Mouse (Mus musculus) inflammation-experienced regulatory T-cells, adult 6 months (primary cell): ENCODE data around the gene Samd8. TPM values are rescaled to one million over a fixed set of nuclear protein-coding genes. Genes with fewer than 3 reads are reported as not detected.

Experiments used
- ATAC-seq: one replicate; pipeline ENCODE4 v1.8.0; 2017
- polyA plus RNA-seq, 3 experiments: library from polyadenylated mRNA; unstranded; fragments of 100-300 nt; shearing (Covaris generic); gene quantifications; one replicate each; pipeline ENCODE4 v1.2.1; 2017

Samd8 gene
- polyA plus RNA-seq, result 1 to 10 TPM; 2.6 to 4.4 (median 3.7) TPM

GRCm38 (mm10) chr14:21750008-21750880 is at the start of gene Samd8:
Samd8 (plus strand) TSS chr14:21750531.
- ATAC-seq, result peak; percentile 80

- ATAC-seq, result no peak
Measured at GRCm38 (mm10) chr14:21702691-21703090, 47.6 kb upstream of the Samd8 start.

- ATAC-seq, result no peak
Measured at GRCm38 (mm10) chr14:21703255-21703654, 47.1 kb upstream of the Samd8 start.

DNA sequence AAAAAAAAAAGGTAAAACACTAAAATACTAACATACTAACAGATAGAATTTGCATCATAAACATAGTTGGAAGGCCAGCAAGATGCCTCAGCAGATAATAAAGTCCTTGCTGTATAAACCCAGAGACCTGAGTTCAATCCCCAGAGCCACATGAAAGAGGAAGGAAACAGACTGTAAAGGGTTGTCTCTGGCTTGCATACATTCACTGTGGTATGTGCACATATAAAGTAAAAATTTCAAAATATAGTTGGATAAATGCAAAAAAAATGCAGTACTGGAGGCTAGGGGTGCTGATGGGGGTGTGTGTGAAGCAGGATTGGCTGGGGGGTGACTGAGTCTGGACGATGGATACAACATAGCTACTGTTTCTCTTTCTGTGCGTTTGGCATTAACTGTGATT is 44.9 kb upstream of the Samd8 start:
- no peak for ATAC-seq

GRCm38 (mm10) chr14:21706759-21707571 is 43.4 kb upstream of the Samd8 start:
- ATAC-seq, result no peak

GRCm38 (mm10) chr14:21709545-21709944 is 40.8 kb upstream of the Samd8 start:
- no peak for ATAC-seq

GRCm38 (mm10) chr14:21711231-21711630 is 39.1 kb upstream of the Samd8 start:
- no peak for ATAC-seq

DNA sequence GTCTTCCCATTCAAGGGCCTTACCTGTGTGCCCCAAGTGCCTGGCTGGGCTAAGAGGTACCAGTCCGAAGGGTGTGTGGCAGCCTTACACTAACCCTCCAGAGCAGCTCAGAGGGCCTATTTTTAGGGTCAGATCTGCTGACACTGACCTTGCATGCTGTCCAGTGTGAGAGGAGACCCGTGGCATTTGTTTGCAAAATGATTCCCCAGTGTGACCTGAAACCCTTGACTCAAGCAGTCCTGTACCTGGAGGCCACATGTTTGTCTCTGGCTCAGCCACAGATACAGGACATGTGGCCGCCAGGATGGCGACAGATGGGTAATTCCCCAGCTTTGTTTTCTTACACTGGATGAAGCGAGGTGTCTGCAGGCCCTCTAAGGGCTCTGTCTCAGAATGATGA is 35.8 kb upstream of the Samd8 start, which contains the start of gene Dupd1:
TSS of gene Dupd1 (minus strand) at position 91 of the 400 bp plus-strand sequence.
- no peak for ATAC-seq

DNA sequence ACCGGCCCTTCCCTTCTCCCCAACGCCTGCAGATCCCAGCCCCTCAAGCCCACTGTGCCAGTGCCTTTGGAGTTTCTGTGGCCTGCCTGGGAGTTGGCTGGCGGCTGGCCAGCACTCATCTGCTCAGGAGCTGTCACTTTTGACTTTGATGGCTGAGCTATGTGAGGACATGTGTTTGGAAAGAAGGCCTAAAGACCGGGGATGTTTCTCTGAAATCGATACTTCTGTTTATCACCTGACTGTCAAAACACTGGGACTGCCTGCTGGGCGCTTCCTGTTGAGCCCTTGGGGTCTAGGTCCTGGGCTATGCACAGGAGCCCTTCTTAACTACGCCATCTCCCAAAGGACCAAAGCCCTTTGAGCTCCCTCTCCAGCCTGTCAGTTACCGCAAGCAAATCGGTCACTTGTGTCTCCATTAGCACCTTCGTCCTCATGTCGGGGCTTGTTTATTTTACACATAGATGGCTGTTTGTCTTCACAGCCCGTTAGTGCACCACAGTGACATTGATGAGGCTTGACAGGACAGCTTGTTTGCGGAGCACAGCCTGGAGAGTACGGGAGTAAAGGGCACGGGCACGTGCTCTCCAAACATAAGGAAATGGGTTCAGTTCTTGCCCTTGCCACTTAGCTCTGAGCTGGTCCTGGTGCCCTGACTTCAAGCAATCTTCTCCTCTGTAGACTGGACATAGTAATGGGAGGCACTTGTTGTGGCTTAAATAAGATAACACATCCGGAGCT is 30.5 kb upstream of the Samd8 start:
- ATAC-seq, result no peak

DNA sequence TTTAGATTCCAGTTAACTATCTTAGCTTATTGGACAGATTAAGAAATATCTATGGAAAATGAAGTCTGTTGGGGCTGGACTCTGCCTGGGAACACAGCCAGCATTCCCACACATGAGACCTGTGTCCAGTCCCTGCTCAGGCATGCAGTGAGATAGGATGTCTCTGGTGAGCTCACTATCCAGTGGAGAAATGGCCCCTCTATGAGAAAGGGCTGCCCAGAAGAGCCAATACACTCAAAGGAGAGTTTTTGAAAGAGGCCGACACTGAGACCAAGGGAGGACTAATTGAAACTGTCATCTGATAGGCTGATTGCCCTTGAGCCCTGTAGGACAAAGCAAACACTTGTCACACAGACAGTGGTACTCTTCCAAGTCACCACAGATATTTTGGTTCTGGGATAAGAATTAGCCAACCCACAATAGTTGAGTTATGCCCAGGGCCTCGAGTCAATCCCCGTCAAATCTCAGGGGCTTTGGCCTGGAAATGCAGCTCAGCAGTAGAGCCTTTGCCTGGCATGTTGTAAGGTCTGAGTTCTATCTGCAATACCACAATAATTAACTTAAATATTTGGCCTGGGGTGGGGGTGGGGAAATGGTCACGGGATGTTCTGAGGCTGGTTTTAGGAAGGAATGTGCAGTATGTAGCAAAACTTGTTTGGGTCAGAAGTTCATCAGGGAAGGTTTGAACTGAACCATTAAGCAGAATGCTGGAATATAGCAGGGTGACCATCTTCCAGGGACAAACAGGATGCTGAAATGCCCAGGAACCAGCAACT is 29.7 kb upstream of the Samd8 start:
- no peak for ATAC-seq

DNA sequence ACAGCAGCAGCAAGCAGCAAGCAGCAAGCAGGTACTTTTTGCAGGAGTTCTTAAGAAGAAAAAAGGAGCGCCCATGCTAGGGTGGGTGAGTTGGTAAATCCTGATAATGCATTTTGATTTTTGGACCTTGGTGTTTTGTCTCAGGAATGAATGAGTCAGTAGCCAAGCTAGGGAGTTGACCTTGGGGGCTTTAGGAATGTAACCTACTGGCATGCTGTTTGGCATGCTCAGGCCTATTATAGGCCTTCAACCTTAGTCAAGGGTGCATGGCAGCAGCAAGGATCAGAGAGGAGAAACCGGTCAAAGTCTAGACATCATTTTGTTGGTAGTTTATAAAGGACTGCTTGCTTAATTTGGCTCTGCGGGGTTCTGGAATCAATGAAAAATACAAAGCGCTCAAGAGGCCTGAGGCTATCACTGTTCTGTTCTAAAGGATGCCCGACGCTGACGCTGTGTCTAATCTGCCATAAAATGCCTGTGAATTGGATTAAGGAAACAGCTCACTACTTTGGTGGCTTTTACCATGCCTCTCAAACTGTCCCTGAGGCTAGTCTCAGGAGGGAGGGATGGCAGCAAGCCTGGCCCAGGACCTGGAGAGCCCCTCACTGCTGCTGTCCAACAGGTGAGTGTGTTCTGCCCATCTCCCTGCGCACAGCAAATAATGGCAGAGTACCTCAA is 28.2 kb upstream of the Samd8 start:
- ATAC-seq, result no peak

DNA sequence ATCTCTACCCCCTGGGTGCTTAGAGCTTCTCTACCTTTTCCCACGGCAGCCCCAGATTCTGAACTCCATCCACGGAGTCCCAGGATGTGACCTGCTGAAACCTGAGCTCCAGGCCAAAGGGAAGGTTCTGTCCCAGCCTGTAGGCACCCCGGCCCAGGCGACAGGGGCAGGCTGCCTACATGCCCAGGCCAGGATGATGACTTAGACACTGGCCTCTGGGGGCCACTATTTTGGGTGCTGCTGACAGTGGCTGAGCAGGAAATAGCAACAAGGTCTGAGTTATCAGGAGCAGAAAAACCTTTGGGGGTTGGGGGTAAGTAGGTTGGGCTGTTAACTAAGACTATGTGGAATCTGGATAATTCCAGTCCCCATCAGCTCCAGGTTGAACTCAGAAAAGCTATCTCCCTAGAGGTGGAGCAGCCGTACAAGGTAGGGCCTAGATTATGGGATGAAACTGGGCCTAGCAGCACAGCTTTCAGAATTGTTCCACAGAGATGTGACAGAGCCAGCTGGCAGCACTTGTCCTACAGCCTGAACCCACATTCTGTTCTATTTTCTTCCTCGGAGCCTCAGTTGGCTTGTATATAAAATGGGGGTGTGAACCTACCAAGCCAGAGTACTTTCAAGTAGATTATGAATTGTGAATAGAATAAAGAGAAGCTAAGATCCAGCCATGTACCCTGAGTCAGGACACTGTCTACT is 21.1 kb upstream of the Samd8 start:
- no peak for ATAC-seq

GRCm38 (mm10) chr14:21729936-21730335 is 20.4 kb upstream of the Samd8 start:
- no peak for ATAC-seq

- no peak for ATAC-seq
Measured at GRCm38 (mm10) chr14:21733131-21733905, 17.0 kb upstream of the Samd8 start.

- ATAC-seq, result no peak
Measured at GRCm38 (mm10) chr14:21740345-21740744, 10.0 kb upstream of the Samd8 start.

- no peak for ATAC-seq
Measured at GRCm38 (mm10) chr14:21741314-21741713, 9.0 kb upstream of the Samd8 start.

DNA sequence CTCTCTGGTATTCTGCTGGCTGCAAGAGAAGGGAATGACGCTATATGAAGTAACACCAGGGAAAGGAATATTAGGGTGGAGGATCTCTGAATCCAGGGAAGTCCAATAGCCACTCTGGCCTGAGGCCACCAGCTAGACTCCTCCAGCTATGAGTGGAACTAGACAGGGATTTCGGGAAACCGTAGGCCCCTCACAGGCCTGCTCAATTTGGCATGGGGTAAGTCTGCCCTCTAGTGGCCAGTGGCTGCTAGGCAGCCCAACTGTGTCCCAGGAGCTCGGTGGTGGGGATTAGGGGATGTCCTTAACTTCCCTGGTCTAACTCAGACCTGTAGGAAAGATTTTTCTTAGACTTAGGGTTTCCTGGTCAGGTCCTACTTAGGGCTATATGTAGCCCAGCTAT is 8.5 kb upstream of the Samd8 start:
- ATAC-seq, result peak; percentile 87

DNA sequence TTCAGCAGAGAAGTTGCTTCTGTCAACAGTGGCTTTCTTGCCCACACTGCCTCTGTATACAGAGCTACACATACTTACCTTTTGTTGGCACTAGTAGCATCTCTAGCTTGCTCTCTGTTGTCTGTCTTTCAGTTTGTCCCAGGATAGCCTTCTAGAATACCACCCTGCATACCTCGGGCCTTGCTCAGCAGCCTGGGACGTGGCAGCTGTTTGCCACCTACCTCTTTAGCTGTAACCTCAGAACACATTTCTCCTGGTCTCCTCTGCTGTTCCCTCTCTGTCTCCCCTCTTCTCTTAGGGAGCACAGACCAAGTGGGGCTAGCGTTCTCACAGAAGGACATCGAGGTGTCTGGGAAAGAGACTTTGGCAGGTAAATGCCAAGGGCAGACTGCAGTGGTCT is 7.9 kb upstream of the Samd8 start:
- ATAC-seq, result no peak

DNA sequence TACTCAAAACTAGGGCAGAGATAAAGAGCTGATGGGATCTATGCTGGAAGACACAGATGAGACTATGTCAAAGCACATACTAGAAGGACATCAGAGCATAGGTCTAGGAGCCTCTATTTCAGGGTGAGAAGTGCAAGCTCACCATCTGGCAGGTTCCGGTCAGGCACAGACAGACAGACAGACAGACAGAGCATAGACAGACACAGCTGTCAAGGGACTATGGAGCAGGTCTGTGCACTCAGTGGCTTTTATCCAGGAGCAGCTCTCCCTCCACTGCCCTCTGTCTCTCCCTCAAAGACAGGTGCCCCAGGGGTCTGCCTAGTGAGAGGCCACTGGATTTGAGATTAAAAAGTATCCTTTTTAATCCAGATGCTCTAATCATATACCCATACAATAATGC is 6.2 kb upstream of the Samd8 start:
- no peak for ATAC-seq

- ATAC-seq, result no peak
Measured at GRCm38 (mm10) chr14:21745149-21745548, 5.2 kb upstream of the Samd8 start.
